Mouse (Mus musculus) spleen, adult 18-20 months (tissue): ENCODE measurements around the gene Ssxb2.
"Not testable (repeated sequence)": the region's sequence is repeated elsewhere in the genome, so short reads cannot be mapped to it uniquely, and the experiment has no call there.

Source experiments
- DNase-seq, 2 experiments: peaks; one replicate each; pipeline ENCODE4 v3.0.0; 2022; ENCODE audit warnings: mixed read lengths in 2 of 2

Gene Ssxb2

DNA sequence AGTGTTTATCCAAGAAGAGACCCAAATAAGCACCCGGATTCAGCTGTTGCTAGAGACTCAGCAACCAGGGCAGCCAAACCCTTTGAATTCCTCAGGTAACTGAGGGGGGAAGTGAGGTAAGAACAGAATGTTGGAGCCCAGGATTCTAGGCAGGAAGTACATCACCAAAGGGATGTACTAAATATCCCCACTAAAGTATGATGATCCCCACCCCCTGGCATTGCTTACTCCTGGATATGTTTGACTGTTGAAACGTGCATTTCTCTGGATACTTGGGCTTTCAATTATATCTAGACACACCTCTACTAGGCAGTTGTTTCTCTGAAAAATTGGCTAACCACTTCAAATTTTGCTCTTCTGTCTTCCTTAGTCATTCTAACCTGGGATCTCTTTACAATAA lies at the start of gene Ssxb2:
Ssxb2 (minus strand) TSS at position 101 of the 400 bp plus-strand sequence.
- not testable (repeated sequence) for DNase-seq

DNA sequence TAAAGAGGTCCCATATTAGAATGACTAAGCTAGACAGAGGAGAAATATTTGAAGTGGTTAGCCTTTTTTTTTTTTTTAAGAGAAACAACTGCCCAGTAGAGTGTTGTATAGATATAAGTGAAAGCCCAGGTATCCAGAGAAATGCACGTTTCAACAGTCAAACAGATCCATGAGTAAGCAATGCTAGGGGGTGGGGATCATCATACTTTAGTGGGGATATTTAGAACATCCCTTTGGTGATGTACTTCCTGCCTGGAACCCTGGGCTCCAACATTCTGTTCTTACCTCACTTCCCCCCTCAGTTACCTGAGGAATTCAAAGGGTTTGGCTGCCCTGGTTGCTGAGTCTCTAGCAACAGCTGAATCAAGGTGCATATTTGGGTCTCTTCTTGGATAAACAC lies 48.5 kb downstream of the Ssxb2 start, which contains the start of gene Ssxb1:
Ssxb1 (plus strand) TSS at position 301 of the 400 bp plus-strand sequence.
- not testable (repeated sequence) for DNase-seq
